Mouse (Mus musculus): ENCODE results near the gene 5430419D17Rik. TPM values are rescaled to one million over a fixed set of nuclear protein-coding genes. Genes with fewer than 3 reads are reported as not detected.
A peak's percentile ranks its signal among the peaks of the same experiment; 100 is the strongest.

Gene 5430419D17Rik
- total RNA-seq (2021): 10 to 100 TPM; 14.9 to 18.7 TPM
- long read RNA-seq, experiment 1, partial matches to known transcripts: 1 of 3 reads
- long read RNA-seq, experiment 1, other reads (novel, unspliced or antisense): 2 of 3 reads
- long read RNA-seq, experiment 2, partial matches to known transcripts: 1 of 4 reads
- long read RNA-seq, experiment 2, other reads (novel, unspliced or antisense): 3 of 4 reads

- intact Hi-C loops (cut with DNase I): no loop called here
- no peak for DNase-seq
These were observed at the start of gene 5430419D17Rik for GRCm38 (mm10) chr7:131174121-131174520. 5430419D17Rik (plus strand) TSS chr7:131174402.

- DNase-seq: no peak
- intact Hi-C loops (cut with DNase I): no loop called here
These were observed 44.2 kb upstream of the 5430419D17Rik start for GRCm38 (mm10) chr7:131130021-131130420.

- intact Hi-C loops (cut with DNase I): no loop called here
- no peak for DNase-seq
These were observed 41.0 kb upstream of the 5430419D17Rik start for GRCm38 (mm10) chr7:131133181-131133580.

- intact Hi-C loops (cut with DNase I): no loop called here
These were observed 28.0 kb upstream of the 5430419D17Rik start, which contains the start of gene 4933402N03Rik for GRCm38 (mm10) chr7:131146214-131146613. 4933402N03Rik (minus strand) TSS chr7:131146314.

GRCm38 (mm10) chr7:131150179-131150578 is 24.0 kb upstream of the 5430419D17Rik start:
- no peak for DNase-seq
- intact Hi-C loops (cut with DNase I): no loop called here

More at GRCm38 (mm10) chr7:131146214-131146613, 28.0 kb upstream of the 5430419D17Rik start, which contains the start of gene 4933402N03Rik:
- DNase-seq: no peak

GRCm38 (mm10) chr7:131153044-131153443 is 21.2 kb upstream of the 5430419D17Rik start:
- intact Hi-C loops (cut with DNase I): no loop called here
- DNase-seq: no peak

GRCm38 (mm10) chr7:131162251-131162650 is 12.0 kb upstream of the 5430419D17Rik start:
- no peak for DNase-seq
- intact Hi-C loops (cut with DNase I): no loop called here

GRCm38 (mm10) chr7:131167771-131168170 is 6.4 kb upstream of the 5430419D17Rik start:
- intact Hi-C loops (cut with DNase I): no loop called here
- no peak for DNase-seq

GRCm38 (mm10) chr7:131169099-131169498 is 5.1 kb upstream of the 5430419D17Rik start:
- DNase-seq: no peak
- intact Hi-C loops (cut with DNase I): no loop called here

- intact Hi-C loops (cut with DNase I): loop anchor here (10.0 kb wide), 1 partner anchor 702 kb away; no protein-coding TSS in a partner anchor
- peak; percentile 48 to 60 for DNase-seq
These were observed 8.5 kb downstream of the 5430419D17Rik start for GRCm38 (mm10) chr7:131182685-131183084.

GRCm38 (mm10) chr7:131184339-131184738 is 10.1 kb downstream of the 5430419D17Rik start:
- no peak for DNase-seq
- intact Hi-C loops (cut with DNase I): loop anchor here (10.0 kb wide), 1 partner anchor 700 kb away; no protein-coding TSS in a partner anchor

GRCm38 (mm10) chr7:131187047-131187446 is 12.8 kb downstream of the 5430419D17Rik start:
- intact Hi-C loops (cut with DNase I): loop anchor here (10.0 kb wide), 1 partner anchor 698 kb away; no protein-coding TSS in a partner anchor
- DNase-seq: no peak

GRCm38 (mm10) chr7:131187996-131188395 is 13.8 kb downstream of the 5430419D17Rik start:
- intact Hi-C loops (cut with DNase I): loop anchor here (10.0 kb wide), 1 partner anchor 697 kb away; no protein-coding TSS in a partner anchor
- DNase-seq: no peak

GRCm38 (mm10) chr7:131223086-131223485 is 48.9 kb downstream of the 5430419D17Rik start:
- DNase-seq: peak; percentile 2 to 28
- intact Hi-C loops (cut with DNase I): no loop called here

GRCm38 (mm10) chr7:131236091-131236490 is 61.9 kb downstream of the 5430419D17Rik start:
- intact Hi-C loops (cut with DNase I): no loop called here
- no peak for DNase-seq

- intact Hi-C loops (cut with DNase I): no loop called here
- DNase-seq: no peak
These were observed 70.8 kb downstream of the 5430419D17Rik start for GRCm38 (mm10) chr7:131244993-131245392.

GRCm38 (mm10) chr7:131256841-131257240 is 82.6 kb downstream of the 5430419D17Rik start:
- DNase-seq: no peak
- intact Hi-C loops (cut with DNase I): no loop called here

GRCm38 (mm10) chr7:131257309-131257708 is 83.1 kb downstream of the 5430419D17Rik start:
- DNase-seq: no peak
- intact Hi-C loops (cut with DNase I): no loop called here

GRCm38 (mm10) chr7:131260946-131261345 is 86.7 kb downstream of the 5430419D17Rik start:
- no peak for DNase-seq

GRCm38 (mm10) chr7:131264251-131264650 is 90.0 kb downstream of the 5430419D17Rik start:
- intact Hi-C loops (cut with DNase I): no loop called here
- DNase-seq: no peak

More at GRCm38 (mm10) chr7:131260946-131261345, 86.7 kb downstream of the 5430419D17Rik start:
- intact Hi-C loops (cut with DNase I): no loop called here

- DNase-seq: peak in 1 of 2 experiments; percentile 17
- intact Hi-C loops (cut with DNase I): no loop called here
These were observed 91.6 kb downstream of the 5430419D17Rik start for GRCm38 (mm10) chr7:131265851-131266250.

GRCm38 (mm10) chr7:131297151-131297550 is 122.9 kb downstream of the 5430419D17Rik start:
- intact Hi-C loops (cut with DNase I): no loop called here
- peak in 1 of 2 experiments; percentile 3 for DNase-seq
